17 mouse cellular contexts compared by ENCODE assay signal in the genomic region with DNA sequence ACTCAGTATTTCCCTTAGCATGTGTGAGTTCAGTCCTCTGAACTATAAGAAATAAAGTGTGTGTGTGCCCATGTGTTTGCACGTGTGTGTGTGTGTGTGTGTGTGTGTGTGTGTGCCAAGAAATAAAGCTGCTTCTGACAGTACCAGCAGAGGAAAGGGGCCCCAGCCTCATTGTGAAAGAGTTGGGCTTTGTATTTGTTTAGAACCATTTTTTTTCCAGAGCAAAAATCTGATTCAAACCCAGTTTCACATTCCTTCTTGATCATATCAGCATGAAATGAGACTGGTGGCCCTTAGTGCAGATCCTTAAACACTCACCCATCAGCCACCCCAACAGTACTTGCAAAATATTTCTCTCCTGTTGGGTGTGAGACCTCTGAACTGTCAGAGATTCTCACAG.
A peak's percentile ranks its signal among the peaks of the same experiment; 100 is the strongest.
DNase-seq lines count a peak whose midpoint lies in the region; ATAC-seq and TF ChIP-seq lines count a peak whose summit lies in the region.
"Had no signal": no experiment of that assay in that cellular context is flagged by ENCODE, and none has a peak within 500 bp of the region (broad histone marks: within the 10 kb centered on the region; RNA-seq: fewer than 3 reads in every experiment).

No protein-coding gene starts in this region.

- DNase-seq in adipocyte (ENCODE audit: low spot score), result peak; percentile 14
- DNase-seq in hindbrain, embryonic 14.5 days (ENCODE audit: low spot score), result no peak
- no peak for DNase-seq in urinary bladder, postnatal 36 days (ENCODE audit: low spot score in 2 of 2)
- no peak for DNase-seq in testis, postnatal 14 days (ENCODE audit: low spot score)
- no peak for DNase-seq in heart, postnatal 10 days
- DNase-seq: adrenal gland, postnatal 10 days; kidney, postnatal 25 days; layer of hippocampus, postnatal 36 days; liver; retina, postnatal 1 day; spleen, adult 18-20 months had no signal

- H3K79me3 ChIP-seq in C2C12 (ENCODE audit: low read depth), result peaks cover 37% of the 10 kb centered on the region

- no peak for TF ChIP-seq CTCF in C2C12 (IDR thresholded peaks at IDR 0.05; ENCODE audit: control insufficient read depth, insufficient read depth, insufficient read length)

- no peak overlapping the region for H3K4me3 ChIP-seq in C2C12 (ENCODE audit: insufficient read depth, poor library complexity, severe bottlenecking)
- H3K4me3 ChIP-seq in hindbrain, embryonic 14.5 days (replicated peaks; ENCODE audit: low read length), result no peak overlapping the region
- H3K4me3 ChIP-seq in midbrain, embryonic 13.5 days (replicated peaks), result no peak overlapping the region

- H3K36me3 ChIP-seq in C2C12 (ENCODE audit: control insufficient read depth, insufficient read depth), result peaks cover under 1% of the 10 kb centered on the region
- H3K36me3 ChIP-seq in hindbrain, embryonic 14.5 days (replicated peaks; ENCODE audit: control insufficient read depth, insufficient read depth), result no peaks in the 10 kb centered on the region
- no peaks in the 10 kb centered on the region for H3K36me3 ChIP-seq in midbrain, embryonic 13.5 days
- H3K36me3 ChIP-seq: forebrain, embryonic 10.5 days had no signal

- H3K4me1 ChIP-seq in hindbrain, embryonic 14.5 days (replicated peaks; ENCODE audit: control insufficient read depth, insufficient read depth, low read length), result peaks cover 23% of the 10 kb centered on the region
- peaks cover 37% of the 10 kb centered on the region for H3K4me1 ChIP-seq in midbrain, embryonic 13.5 days (replicated peaks)

- peak overlapping the region; percentile 11; the same call in 1 of the 2 replicates for H3K4me2 ChIP-seq in hindbrain, embryonic 14.5 days (replicated peaks)
- H3K4me2 ChIP-seq in midbrain, embryonic 13.5 days (replicated peaks), result no peak overlapping the region; the same call in 1 of the 2 replicates
- H3K4me2 ChIP-seq: heart, embryonic 11.5 days had no signal

- no peak overlapping the region for H3K9ac ChIP-seq in hindbrain, embryonic 14.5 days
- no peak overlapping the region for H3K9ac ChIP-seq in midbrain, embryonic 13.5 days (replicated peaks)

- H3K27ac ChIP-seq in hindbrain, embryonic 14.5 days, result peak overlapping the region; percentile 100
- H3K27ac ChIP-seq in midbrain, embryonic 13.5 days, result peak overlapping the region; percentile 100
- H3K27ac ChIP-seq: stomach, postnatal 0 days had no signal

- H3K9me3 ChIP-seq in hindbrain, embryonic 14.5 days (ENCODE audit: control insufficient read depth, low read length), result no peaks in the 10 kb centered on the region
- H3K9me3 ChIP-seq in midbrain, embryonic 13.5 days, result no peaks in the 10 kb centered on the region

- H3K79me2 ChIP-seq in C2C12 (ENCODE audit: control insufficient read depth, insufficient read depth), result peaks cover 54% of the 10 kb centered on the region

- WGBS in hindbrain, embryonic 14.5 days, result 61% methylated on average over 1 of the region's 1 CpGs
- 42% methylated on average over 1 of the region's 1 CpGs for WGBS in midbrain, embryonic 13.5 days

- no peaks in the 10 kb centered on the region for H3K27me3 ChIP-seq in C2C12 (ENCODE audit: control insufficient read depth, insufficient read depth, insufficient read length)
- H3K27me3 ChIP-seq in hindbrain, embryonic 14.5 days (ENCODE audit: control insufficient read depth, insufficient read depth, low read length), result no peaks in the 10 kb centered on the region
- no peaks in the 10 kb centered on the region for H3K27me3 ChIP-seq in midbrain, embryonic 13.5 days

- no peak for ATAC-seq in hindbrain, embryonic 14.5 days (ENCODE audit: low FRiP score)
- no peak for ATAC-seq in midbrain, embryonic 13.5 days
- ATAC-seq: inflammation-experienced regulatory T-cells, adult 6 months had no signal

- intact Hi-C loops in heart, postnatal 10 days (cut with DNase I), result loop anchor here (2.0 to 5.0 kb wide), 4 partner anchors 38 to 177 kb away; no protein-coding TSS in a partner anchor

- no peak overlapping the region for H3ac ChIP-seq in C2C12 (ENCODE audit: control insufficient read depth, insufficient read length, low read depth)

TF ChIP-seq in C2C12, 6 proteins besides CTCF, POLR2A, EP300 and RAD21:
- TF ChIP-seq CEBPB (IDR thresholded peaks at IDR 0.05; ENCODE audit: low read depth), result peak; percentile 11
- TF ChIP-seq MYOD1 (IDR thresholded peaks at IDR 0.05; ENCODE audit: control insufficient read depth, insufficient read length, low read depth), result no peak
